Mouse (Mus musculus): ENCODE results near the gene Htra3. TPM values are rescaled to one million over a fixed set of nuclear protein-coding genes. Genes with fewer than 3 reads are reported as not detected.

Htra3 gene
- total and polyA plus RNA-seq, 2 experiments from 2014 or later: 17.2 to 49.5 TPM

- Histone ChIP-seq H3K27me3 (ENCODE audit: control insufficient read depth, insufficient read depth, low read length) (no peaks in the 10 kb centered on the region), H3K4me1 (ENCODE audit: control insufficient read depth, insufficient read depth) (0 out of 2 replicates have a peak, but pooled peaks cover 12% of the 10 kb centered on the region), H3K9me3 (replicated peaks; ENCODE audit: control insufficient read depth, low read length) (no peaks in the 10 kb centered on the region), H3K27ac (ENCODE audit: low read depth) (no peak overlapping the region), H3K4me2 (ENCODE audit: low read depth, low read length) (no peak overlapping the region), H3K9ac (replicated peaks; ENCODE audit: low read depth, low read length) (no peak overlapping the region), H3K4me3 (ENCODE audit: low read depth, low read length) (no peak overlapping the region), H3K36me3 (replicated peaks; ENCODE audit: control insufficient read depth, insufficient read depth, low read length) (no peaks in the 10 kb centered on the region)
- ATAC-seq (ENCODE audit: insufficient read depth, low read depth) (no peak), DNase-seq (ENCODE audit: low spot score) (no peak)
- TF ChIP-seq EP300 (IDR thresholded peaks at IDR 0.05; ENCODE audit: low read depth): no peak
- no peak for TF ChIP-seq CTCF (IDR thresholded peaks at IDR 0.05; ENCODE audit: low read depth)
- WGBS: 54% methylated on average over 4 of the region's 4 CpGs
Observed at GRCm38 (mm10) chr5:35644082-35644481, 35.5 kb downstream of the Htra3 start.

- Histone ChIP-seq H3K4me3 (ENCODE audit: low read depth, low read length) (no peak overlapping the region), H3K27me3 (ENCODE audit: control insufficient read depth, insufficient read depth, low read length) (no peaks in the 10 kb centered on the region), H3K9ac (replicated peaks; ENCODE audit: low read depth, low read length) (no peak overlapping the region), H3K4me2 (ENCODE audit: low read depth, low read length) (no peak overlapping the region), H3K27ac (ENCODE audit: low read depth) (no peak overlapping the region), H3K4me1 (ENCODE audit: control insufficient read depth, insufficient read depth) (0 out of 2 replicates have a peak, but pooled peaks cover 12% of the 10 kb centered on the region), H3K36me3 (replicated peaks; ENCODE audit: control insufficient read depth, insufficient read depth, low read length) (no peaks in the 10 kb centered on the region), H3K9me3 (replicated peaks; ENCODE audit: control insufficient read depth, low read length) (no peaks in the 10 kb centered on the region)
- DNase-seq (ENCODE audit: low spot score) (no peak), ATAC-seq (ENCODE audit: insufficient read depth, low read depth) (no peak)
- TF ChIP-seq EP300 (IDR thresholded peaks at IDR 0.05; ENCODE audit: low read depth): no peak
- no peak for TF ChIP-seq CTCF (IDR thresholded peaks at IDR 0.05; ENCODE audit: low read depth)
- WGBS: 81% methylated on average over 9 of the region's 9 CpGs
Observed at GRCm38 (mm10) chr5:35643401-35644048, 36.1 kb downstream of the Htra3 start.

GRCm38 (mm10) chr5:35641961-35642584 lies 37.5 kb downstream of the Htra3 start:
- ATAC-seq (ENCODE audit: insufficient read depth, low read depth) (no peak), DNase-seq (ENCODE audit: low spot score) (no peak)
- TF ChIP-seq EP300 (IDR thresholded peaks at IDR 0.05; ENCODE audit: low read depth) (no peak), CTCF (IDR thresholded peaks at IDR 0.05; ENCODE audit: low read depth) (no peak)
- H3K9me3 ChIP-seq (replicated peaks; ENCODE audit: control insufficient read depth, low read length): no peaks in the 10 kb centered on the region
- H3K4me1 ChIP-seq (ENCODE audit: control insufficient read depth, insufficient read depth): 0 out of 2 replicates have a peak, but pooled peaks cover 12% of the 10 kb centered on the region
- no peaks in the 10 kb centered on the region for H3K36me3 ChIP-seq (replicated peaks; ENCODE audit: control insufficient read depth, insufficient read depth, low read length)
- H3K4me3 ChIP-seq (ENCODE audit: low read depth, low read length): no peak overlapping the region
- H3K27ac ChIP-seq (ENCODE audit: low read depth): no peak overlapping the region
- no peaks in the 10 kb centered on the region for H3K27me3 ChIP-seq (ENCODE audit: control insufficient read depth, insufficient read depth, low read length)
- no peak overlapping the region for H3K9ac ChIP-seq (replicated peaks; ENCODE audit: low read depth, low read length)
- 58% methylated on average over 10 of the region's 10 CpGs for WGBS
- no peak overlapping the region for H3K4me2 ChIP-seq (ENCODE audit: low read depth, low read length)

GRCm38 (mm10) chr5:35636016-35636415 lies 43.6 kb downstream of the Htra3 start:
- DNase-seq (ENCODE audit: low spot score): peak; percentile 78
- 36% methylated on average over 2 of the region's 2 CpGs for WGBS
- ATAC-seq (ENCODE audit: insufficient read depth, low read depth): peak; percentile 87

GRCm38 (mm10) chr5:35632841-35633240 lies 46.7 kb downstream of the Htra3 start:
- Histone ChIP-seq H3K27ac (ENCODE audit: low read depth) (no peak overlapping the region), H3K9me3 (replicated peaks; ENCODE audit: control insufficient read depth, low read length) (no peaks in the 10 kb centered on the region), H3K4me2 (ENCODE audit: low read depth, low read length) (no peak overlapping the region), H3K27me3 (ENCODE audit: control insufficient read depth, insufficient read depth, low read length) (no peaks in the 10 kb centered on the region), H3K4me3 (ENCODE audit: low read depth, low read length) (no peak overlapping the region), H3K36me3 (replicated peaks; ENCODE audit: control insufficient read depth, insufficient read depth, low read length) (no peaks in the 10 kb centered on the region), H3K4me1 (ENCODE audit: control insufficient read depth, insufficient read depth) (peaks cover 6% of the 10 kb centered on the region; the same call in 1 of the 2 replicates), H3K9ac (replicated peaks; ENCODE audit: low read depth, low read length) (no peak overlapping the region)
- DNase-seq (ENCODE audit: low spot score) (no peak), ATAC-seq (ENCODE audit: insufficient read depth, low read depth) (no peak)
- TF ChIP-seq EP300 (IDR thresholded peaks at IDR 0.05; ENCODE audit: low read depth): no peak
- TF ChIP-seq CTCF (IDR thresholded peaks at IDR 0.05; ENCODE audit: low read depth): no peak
- WGBS: 55% methylated on average over 6 of the region's 6 CpGs

More at GRCm38 (mm10) chr5:35636016-35636415, 43.6 kb downstream of the Htra3 start:
- no peak overlapping the region for H3K9ac ChIP-seq (replicated peaks; ENCODE audit: low read depth, low read length)
- peak; percentile 91 for TF ChIP-seq EP300 (IDR thresholded peaks at IDR 0.05; ENCODE audit: low read depth)
- no peak for TF ChIP-seq CTCF (IDR thresholded peaks at IDR 0.05; ENCODE audit: low read depth)
- no peaks in the 10 kb centered on the region for H3K36me3 ChIP-seq (replicated peaks; ENCODE audit: control insufficient read depth, insufficient read depth, low read length)
- no peak overlapping the region for H3K4me2 ChIP-seq (ENCODE audit: low read depth, low read length)
- no peak overlapping the region for H3K4me3 ChIP-seq (ENCODE audit: low read depth, low read length)
- no peaks in the 10 kb centered on the region for H3K27me3 ChIP-seq (ENCODE audit: control insufficient read depth, insufficient read depth, low read length)
- H3K4me1 ChIP-seq (ENCODE audit: control insufficient read depth, insufficient read depth): peaks cover 6% of the 10 kb centered on the region; the same call in 1 of the 2 replicates
- H3K27ac ChIP-seq (ENCODE audit: low read depth): peak overlapping the region; percentile 73
- no peaks in the 10 kb centered on the region for H3K9me3 ChIP-seq (replicated peaks; ENCODE audit: control insufficient read depth, low read length)
